Mouse (Mus musculus) T-cell, adult 2 months (primary cell): ENCODE results near the gene Ffar1.
"Not testable (repeated sequence)": the region's sequence is repeated elsewhere in the genome, so short reads cannot be mapped to it uniquely, and the experiment has no call there.

Experiments
- DNase-seq: peaks from one replicate; pipeline ENCODE4 v3.0.0; 2022; ENCODE audit warnings: low spot score

Gene Ffar1

DNA sequence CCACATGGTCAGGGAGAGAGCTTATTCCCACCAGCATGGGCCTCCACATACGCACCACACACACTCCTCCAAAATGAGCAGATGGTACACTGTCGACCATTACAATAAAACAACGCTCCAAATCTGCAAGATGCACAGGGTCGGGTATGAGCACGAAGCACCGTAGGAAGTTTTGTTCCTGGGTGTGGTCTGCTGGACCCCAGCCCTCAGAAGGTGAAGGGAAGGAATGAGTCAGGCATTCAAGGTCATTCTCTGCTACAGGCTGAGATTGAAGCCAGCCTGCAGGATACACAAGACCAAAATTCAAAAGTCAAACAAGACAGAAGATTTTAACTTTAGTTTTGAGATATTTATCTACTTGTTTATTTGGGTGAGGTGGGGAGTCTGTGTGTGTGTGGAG lies 13.4 kb downstream of the Ffar1 start:
- DNase-seq = no peak

DNA sequence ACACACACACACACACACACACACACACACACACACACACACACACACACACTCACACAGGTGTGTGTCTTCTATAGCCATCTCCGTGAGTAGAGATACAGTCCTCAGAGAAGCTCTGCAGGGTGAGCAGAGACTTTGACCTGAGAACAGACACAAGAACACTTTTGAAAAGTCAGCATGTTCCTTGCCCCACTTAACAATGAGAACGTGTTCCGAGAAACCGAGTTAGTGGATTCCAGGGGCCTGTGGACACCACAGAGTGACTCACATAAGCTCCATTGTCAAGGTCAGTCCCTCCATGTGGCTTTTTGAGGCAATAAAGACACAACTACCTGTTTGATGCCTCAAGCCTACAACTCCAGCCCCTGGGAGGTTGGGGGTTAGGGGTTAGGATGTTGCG lies 14.0 kb downstream of the Ffar1 start:
- DNase-seq = no peak

DNA sequence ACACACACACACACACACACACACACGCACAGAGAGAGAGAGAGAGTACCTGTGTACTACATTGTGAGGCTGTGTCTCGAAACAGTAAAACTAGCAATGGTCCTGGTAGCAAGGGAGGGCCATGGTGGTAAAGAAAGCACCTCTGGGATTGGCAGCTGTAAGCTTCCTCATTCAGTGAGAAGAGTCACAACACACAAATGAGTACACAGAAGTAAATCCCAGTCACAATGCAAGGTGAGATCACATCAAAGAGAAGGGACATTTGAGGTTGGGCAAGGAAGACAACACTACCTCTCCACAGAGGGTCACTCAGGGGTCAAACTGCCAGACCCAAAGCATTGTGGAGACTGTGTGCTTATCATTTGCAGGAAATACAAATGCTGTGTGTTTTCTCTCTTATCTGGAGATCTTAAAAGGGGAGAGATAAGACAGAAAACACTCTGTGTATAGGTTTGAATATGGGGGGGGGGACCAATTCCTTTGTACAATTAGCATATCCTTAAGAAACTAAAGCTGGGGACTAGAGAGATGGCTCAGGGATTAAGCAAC lies 14.8 kb downstream of the Ffar1 start:
- DNase-seq = no peak

DNA sequence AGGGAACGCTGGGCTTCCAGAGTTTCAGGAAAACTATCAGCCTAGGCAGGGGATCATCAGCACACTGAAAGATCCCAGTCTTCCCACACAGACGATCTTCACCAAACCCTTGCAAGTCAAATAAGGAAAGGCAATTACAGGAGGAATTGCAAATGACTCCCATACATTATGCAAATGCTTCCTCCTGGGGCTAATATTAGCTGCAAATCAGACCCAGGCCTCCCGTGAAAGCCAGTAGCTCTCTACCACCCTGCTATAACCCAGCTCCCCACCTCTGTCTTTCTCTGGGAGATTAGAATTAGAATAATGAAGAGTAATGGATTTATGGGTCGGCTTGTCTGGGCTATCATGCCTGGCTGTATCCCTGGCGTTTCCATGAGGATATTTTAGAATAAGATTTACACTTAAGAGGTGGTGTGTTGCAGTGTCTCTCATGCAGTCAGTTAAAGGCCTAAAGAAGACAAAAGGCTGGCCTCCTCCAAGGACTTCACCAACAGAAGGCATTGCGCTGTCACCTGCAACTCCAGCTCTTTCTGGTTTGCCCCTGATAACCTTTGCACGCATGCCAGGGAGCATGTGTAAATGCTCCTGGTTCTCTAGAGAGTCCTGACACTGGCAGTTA lies 16.6 kb downstream of the Ffar1 start:
- no peak for DNase-seq

DNA sequence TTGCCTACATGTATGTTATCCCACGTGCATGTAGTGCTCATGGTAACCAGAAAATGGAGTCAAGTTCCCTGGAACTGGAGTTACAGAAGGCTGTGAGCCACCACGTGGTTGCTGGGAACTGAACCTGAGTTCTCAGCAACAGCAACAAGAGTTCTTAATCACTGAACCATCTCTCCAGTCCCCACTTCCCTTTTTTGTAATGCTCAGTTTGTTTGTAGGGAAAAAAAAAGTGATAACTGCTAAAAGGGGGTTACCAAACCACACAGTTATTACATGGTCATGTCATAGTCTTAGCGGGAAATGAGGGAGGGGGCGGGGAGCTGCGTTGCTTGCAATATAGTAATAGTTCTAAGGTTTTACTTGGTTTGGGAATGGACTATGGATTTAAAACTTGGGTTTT lies 19.3 kb downstream of the Ffar1 start:
- no peak for DNase-seq

DNA sequence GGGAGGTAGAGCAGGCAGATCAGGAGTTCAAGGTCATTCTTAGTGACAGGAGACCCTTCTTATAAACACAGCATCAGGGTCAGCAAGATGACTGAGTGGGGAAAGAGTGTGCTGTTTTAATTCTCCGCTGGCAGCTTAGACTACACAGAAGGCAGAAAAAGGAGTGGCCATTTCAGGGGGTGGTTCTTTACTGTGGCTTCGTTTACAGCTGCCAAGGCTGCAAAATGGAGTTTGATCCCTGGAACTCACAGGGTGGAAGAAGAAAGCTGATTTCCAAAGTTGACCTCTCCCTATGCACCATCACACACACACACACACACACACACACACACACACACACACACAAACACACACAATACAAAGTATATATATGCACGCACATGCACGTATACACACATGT lies 20.0 kb downstream of the Ffar1 start:
- DNase-seq = no peak

DNA sequence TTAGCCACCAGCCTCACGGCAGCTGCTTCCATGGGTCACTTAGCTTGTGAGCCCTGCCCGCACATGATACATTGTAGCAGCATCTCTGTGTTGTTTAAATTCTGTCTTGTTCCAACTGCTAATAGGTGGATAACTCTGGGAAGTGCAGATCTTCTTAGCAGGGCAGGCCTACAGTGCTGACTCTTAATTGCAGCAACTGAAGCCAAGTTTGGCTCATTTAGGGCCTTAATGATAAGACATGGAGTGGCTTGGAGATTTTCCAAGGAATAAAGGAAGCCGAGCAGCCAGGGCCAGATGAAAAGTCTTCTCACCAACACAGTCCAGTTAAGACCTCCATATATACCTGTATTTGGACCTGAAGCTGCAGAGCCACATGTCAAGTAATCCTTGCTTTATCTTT lies 21.1 kb downstream of the Ffar1 start:
- no peak for DNase-seq

DNA sequence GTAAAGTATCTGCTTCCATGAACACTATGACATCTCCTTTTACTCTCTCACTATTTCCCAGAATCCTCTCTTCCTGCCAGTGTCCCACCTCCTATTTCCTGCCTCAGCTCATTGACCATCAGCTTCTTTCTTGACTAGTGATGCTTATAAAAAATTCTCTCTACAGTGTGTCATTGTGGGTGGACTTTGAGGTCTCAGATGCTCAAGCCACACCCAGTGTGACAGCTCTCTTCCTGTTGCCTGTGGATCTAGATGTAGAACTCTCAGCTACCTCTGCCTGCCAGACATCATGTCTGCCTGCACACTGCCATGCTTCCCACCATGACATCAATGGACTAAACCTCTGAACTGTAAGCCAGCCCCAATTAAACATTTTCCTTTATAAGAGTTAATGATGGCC lies 24.1 kb downstream of the Ffar1 start:
- DNase-seq = no peak

DNA sequence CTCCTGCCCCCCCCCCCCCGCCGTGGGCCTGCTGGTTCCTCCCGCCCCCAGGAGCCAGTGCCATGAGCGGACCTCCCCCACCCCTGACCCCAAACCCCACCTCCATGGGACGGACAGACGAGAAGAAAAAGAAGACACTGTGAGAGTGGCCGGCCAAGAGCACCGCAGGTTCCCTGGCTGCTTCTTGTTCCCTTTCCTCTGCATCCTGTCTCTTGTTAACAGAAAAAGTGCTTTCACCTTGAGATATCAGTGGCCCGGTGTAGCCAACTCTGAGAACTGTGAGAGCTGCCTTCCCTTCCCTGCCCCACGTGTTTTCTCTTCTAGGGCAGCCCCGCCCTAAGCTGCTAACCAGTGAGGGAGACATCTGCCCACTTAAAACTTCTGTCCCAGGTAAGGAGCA lies 28.7 kb downstream of the Ffar1 start:
- not testable (repeated sequence) for DNase-seq

DNA sequence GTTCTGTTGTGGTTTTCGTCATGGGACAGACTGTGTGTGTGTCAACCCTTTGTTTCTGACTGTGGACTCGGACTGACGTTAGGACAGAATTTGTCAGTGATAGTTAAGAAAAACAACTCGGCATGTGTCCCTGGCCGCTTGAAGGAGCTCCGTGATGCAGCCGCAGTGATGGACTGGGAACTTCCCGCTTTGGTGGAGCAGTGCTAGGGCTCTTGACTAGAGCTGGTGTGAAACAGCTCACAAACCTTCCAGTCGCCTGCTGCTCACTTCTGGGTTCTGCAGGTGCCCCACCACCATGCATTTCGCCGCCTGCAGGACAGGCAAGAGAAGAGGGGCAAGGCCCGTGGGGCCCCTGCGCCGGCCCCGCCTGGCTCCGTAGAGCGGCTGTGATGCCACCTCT lies 29.1 kb downstream of the Ffar1 start:
- peak; percentile 55 for DNase-seq

DNA sequence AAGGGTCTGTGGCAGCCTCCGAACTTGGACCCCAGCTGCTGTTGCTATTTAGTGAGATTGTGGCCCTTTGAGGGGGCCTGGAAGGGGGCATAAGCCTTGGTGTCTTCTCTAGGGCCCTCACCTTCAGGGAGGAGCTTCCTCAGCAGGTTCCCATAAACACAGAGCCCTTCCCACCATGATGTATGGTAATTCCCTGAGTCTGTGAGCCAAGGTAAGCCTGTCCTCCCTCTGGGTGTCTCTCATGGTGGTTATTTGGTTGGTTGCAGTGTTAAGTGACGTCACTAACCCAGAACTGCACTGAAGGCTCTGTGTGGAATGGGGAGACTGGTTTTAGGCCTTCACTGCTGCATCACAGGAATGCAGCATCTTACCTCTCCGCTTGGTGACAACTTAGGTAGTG lies 31.9 kb downstream of the Ffar1 start:
- DNase-seq = no peak

DNA sequence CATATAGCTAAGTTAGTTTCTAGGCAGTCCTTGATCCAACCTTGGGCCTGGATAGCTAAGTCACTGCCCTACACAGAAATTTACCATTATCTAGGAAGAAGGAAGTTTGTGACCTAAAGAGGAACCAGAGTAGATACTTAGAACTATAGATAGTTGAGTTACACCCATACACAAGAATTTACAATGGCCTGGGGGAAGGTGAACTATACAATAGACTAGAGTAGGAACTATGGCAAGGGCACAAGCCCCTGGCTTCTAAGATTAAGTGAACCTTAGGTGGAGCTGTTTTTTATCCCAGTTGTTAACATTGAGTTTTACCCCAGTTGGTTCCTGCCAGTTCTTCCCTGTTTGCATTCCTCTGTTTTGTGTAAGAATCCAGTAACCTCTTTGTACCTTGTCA lies 32.5 kb downstream of the Ffar1 start:
- not testable (repeated sequence) for DNase-seq

DNA sequence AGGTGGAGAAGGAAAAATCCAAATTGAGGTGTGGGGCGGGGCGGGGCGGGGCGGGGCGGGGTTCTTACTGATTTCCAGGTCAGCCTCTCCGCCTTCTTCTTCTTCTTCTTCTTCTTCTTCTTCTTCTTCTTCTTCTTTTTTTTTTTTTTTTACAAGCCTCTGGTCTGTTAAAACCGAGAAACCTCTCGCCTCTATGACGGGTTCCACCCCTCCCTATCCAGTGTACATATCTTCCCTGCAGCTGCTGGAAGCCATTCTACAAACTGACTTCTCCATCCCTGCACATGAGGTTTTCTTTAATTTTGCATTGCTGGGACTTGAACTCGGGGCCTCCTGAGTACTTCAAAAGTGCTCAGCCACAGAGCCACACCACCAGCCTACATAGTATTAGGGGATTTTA lies 34.7 kb downstream of the Ffar1 start:
- DNase-seq = no peak

DNA sequence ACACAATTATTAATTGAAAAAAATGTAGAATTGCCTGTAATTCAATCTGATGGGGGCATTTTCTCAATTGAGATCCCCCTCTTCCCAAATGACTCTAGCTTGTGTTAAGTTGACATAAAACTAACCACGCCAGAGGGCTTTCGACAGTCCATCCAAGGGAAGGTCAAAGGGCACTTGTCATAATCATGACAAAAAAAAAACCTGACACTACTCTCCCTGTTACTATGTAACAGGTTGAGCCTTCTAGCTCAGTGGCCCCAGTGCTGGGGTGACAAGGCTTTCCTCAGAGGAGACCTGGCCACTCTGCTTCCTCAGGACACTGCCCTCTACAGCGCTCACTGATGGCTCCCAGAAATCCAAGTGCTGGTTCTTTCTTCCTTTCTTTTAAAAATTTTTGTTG lies 37.1 kb downstream of the Ffar1 start:
- DNase-seq = no peak

DNA sequence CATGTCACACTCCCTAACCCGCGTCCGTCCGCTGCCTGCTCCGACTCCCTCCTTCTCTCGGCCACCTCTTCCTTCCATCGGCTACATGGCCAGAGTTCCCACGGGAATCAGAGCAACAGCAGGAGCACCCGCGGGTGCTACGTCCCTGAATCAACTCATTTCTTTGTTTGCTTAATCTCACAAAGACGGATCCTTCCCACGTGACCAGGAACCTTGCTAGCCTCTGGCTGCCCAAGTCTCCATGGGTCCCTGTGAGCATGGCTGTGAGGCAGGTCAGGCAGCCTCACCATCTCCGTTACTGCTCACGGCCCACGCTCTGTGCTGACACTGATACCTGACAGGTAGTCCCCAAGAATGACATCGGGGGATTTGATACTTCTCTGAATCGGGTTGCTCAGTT lies 37.7 kb downstream of the Ffar1 start, which contains the start of gene Ffar2:
TSS of gene Ffar2 (minus strand) at position 101 of the 400 bp plus-strand sequence.
- DNase-seq = no peak

DNA sequence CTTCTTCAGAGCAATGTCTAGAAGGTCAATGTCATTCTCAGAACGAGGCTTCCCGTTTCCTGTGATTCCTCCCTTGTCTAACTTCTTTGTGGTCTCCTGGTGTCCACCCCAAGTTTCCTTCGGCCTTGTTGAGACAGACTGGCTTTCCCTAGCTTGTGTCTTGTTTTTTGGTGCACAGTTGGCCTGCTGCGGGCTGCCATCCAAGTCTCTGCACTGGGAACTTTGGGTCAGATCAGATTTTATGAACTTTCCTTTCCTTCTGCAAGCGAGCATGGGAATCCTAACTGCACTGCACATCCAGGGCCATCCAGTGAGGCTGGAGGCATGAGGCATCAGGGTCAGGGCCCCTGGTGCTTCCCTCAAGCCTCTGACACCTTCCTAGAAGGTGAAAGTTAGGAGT lies 39.8 kb downstream of the Ffar1 start:
- DNase-seq = no peak

DNA sequence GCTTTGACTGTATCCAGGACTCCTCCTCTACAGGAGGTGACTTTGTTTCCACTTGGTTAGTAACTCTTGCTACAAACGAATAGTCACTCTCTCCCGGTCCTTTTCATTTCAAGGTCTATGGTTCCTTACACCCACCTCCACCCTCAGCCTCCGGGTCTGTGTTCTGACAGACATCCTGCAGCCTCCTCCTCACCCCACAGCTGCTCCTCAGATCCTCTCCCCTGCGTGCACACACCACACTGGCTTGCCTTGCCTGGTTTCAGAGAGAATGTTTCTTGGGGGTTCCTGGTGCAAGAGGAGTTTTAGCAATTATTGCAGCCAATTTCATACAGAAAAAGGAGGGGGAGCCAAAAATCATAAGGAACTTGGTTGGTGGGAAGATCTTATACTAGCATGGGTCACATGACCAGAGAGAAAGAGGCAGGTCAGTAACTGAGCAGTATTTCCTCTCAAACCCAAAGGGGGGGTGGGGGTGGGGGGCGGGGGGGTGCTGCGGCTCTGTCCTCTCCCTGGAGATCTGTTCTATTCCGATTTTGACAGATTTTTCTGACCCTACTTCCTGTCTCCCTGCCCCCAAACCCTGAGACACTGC lies 40.4 kb downstream of the Ffar1 start:
- DNase-seq = peak; percentile 11

DNA sequence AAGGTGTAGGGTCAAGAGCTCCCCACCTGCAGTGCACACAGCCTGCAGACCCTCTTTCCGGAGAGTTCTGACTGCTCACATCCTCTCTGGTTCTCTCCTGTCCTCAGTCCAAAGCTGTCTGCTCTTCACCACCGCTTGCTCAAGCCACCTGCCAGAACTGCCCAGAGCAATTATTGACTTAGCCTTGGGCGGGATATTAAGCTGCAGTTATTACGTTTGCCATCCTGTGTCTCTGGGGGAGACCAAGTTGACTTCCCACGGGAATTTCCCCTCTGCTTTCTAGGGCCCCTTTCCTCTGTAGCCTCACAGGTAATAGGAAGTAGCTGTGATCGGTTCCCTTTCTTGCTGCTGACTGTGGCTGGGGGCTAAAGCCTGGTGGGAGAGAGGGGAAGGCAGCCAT lies 41.2 kb downstream of the Ffar1 start:
- DNase-seq = no peak

DNA sequence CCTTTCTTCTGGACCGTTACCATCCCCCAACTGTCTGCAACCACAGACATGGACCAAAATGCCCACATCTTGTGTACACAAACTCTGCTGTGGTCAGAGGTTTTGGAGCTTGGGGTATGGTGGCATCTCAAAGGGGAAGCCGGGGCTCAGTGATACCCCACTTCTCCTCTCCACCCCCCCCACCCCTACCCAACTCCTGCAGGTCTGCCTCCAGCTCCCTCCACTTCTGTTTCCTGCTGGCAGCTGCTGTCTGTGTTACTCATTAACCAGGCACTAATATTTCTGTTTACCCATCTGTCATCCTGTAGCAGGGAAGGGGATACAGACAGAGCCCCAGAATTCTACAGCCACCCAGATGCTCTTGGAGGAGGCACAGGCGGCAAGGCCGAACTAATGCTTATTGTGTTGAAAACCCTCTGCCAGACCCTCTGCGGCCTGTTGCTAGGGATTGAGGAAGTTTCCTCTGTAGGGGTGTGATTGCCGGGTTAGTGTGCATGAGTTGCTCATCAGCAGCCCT lies 49.0 kb downstream of the Ffar1 start:
- no peak for DNase-seq

DNA sequence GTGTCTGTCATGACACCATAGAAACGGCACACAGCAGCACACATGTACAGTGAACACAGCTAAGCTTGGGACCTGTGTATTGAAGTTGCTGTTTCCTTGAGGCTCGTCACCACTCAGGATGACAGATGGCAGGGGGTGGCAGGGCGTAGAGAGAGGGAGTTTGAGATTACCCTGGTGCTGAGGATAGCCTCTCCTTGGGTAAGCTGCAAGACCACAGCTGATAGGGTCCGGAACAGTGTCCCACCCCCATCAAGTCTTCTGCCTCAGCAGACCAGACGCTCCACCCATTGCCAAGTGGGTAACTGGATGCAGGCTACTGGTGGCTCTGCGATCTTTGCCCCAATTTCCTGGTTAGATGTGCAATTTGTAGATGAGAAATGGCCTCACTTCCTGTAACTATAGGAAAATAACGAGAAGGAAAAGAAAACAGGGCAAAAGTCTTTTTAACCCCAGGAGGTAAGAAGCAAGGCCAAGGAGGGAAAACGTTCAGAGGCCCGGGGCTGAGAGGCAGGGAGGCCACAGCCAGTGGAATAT lies 49.5 kb downstream of the Ffar1 start:
- DNase-seq = no peak

DNA sequence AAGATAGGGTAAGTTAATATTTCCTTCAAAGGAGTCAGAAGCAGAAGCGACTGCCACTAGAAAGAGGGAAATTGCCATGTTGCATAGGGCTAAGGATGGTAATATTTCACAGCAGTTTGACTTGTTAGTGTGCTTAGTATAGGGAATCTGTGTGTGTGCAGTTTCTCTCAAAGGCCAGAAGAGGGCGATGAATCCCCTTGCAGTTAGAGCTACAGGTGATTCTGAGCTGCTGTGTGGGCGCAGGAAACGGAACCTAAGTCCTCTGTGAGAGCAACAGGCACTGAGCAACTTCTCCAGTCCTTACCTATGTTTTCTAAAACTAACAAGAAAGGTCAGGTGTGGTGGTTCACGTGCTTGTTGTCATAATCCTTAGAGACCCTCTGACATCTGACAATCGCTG lies 51.0 kb downstream of the Ffar1 start:
- DNase-seq = no peak
